Mouse (Mus musculus) forebrain, embryonic 14.5 days (tissue): ENCODE data around the gene Rab26. TPM values are rescaled to one million over a fixed set of nuclear protein-coding genes. Genes with fewer than 3 reads are reported as not detected.
A peak's percentile ranks its signal among the peaks of the same experiment; 100 is the strongest.

Experiments used
- ATAC-seq: fragments of 200-750 bp; cut with Nextera tagmentation; 2 replicates; pipeline ENCODE4 v1.8.0; 2017; ENCODE audit warnings: mild to moderate bottlenecking, moderate library complexity
- DNase-seq: peaks from one replicate; pipeline ENCODE4 v3.0.0-alpha.2; 2015; ENCODE audit warnings: low spot score
- H3K27ac ChIP-seq: fragments of 300-500 bp; sonication (generic); 2 replicates; pipeline ENCODE4 v1.5.1; 2014; ENCODE audit warnings: low read depth, mild to moderate bottlenecking, control low read depth, low read length, moderate library complexity
- H3K27me3 ChIP-seq: fragments of 300-500 bp; sonication (generic); replicated peaks from 2 replicates; pipeline ENCODE4 v1.6.1; 2014; ENCODE audit warnings: low read length, control low read depth, mixed read lengths; ENCODE audit not compliant: control insufficient read depth, insufficient read depth
- H3K36me3 ChIP-seq: fragments of 300-500 bp; sonication (generic); 2 replicates; pipeline ENCODE4 v1.6.1; 2014; ENCODE audit warnings: low read length, control low read depth; ENCODE audit not compliant: control insufficient read depth, insufficient read depth
- H3K4me1 ChIP-seq: fragments of 300-500 bp; sonication (generic); 2 replicates; pipeline ENCODE4 v1.6.1; 2014; ENCODE audit warnings: antibody characterized with exemption, low read length, control low read depth; ENCODE audit not compliant: control insufficient read depth, insufficient read depth
- H3K4me2 ChIP-seq: fragments of 300-500 bp; sonication (generic); 2 replicates; pipeline ENCODE4 v1.6.1; 2014; ENCODE audit warnings: mild to moderate bottlenecking, control low read depth, low read length
- H3K4me3 ChIP-seq: fragments of 300-500 bp; sonication (generic); 2 replicates; pipeline ENCODE4 v1.5.1; 2014; ENCODE audit warnings: low read depth, low read length, control low read depth
- H3K9ac ChIP-seq: fragments of 300-500 bp; sonication (generic); 2 replicates; pipeline ENCODE4 v1.6.1; 2014; ENCODE audit warnings: mild to moderate bottlenecking, low read length, control low read depth, moderate library complexity
- H3K9me3 ChIP-seq: fragments of 300-500 bp; sonication (generic); replicated peaks from 2 replicates; pipeline ENCODE4 v1.6.1; 2016; ENCODE audit warnings: low read length, control low read depth, mixed read lengths; ENCODE audit not compliant: control insufficient read depth
- WGBS: fragments of 180-500 bp; shearing (Covaris S2); extraction: QIAGEN DNeasy Blood & Tissue Kit; methylation state at CpG from one replicate; pipeline ENCODE4 v1.1.7; 2014; 5-methylcytosine and 5-hydroxymethylcytosine counted together
- polyA plus RNA-seq: library from polyadenylated mRNA; unstranded; fragments of >200 nt; fragmentation: Nextera tagmentation; extraction: Ambion mirVana; gene quantifications from 2 replicates; pipeline ENCODE4 v1.2.1, GENCODE M21; 2014

The Rab26 gene
- polyA plus RNA-seq, 1 experiment from 2014 or later = 4.0 TPM

GRCm38 (mm10) chr17:24564422-24564821, 30.4 kb upstream of the Rab26 start:
- no peak overlapping the region for H3K4me3 ChIP-seq
- no peaks in the 10 kb centered on the region for H3K9me3 ChIP-seq
- ATAC-seq (no peak), DNase-seq (no peak)
- no peak overlapping the region for H3K4me2 ChIP-seq
- peaks cover 2% of the 10 kb centered on the region for H3K4me1 ChIP-seq
- no peak overlapping the region for H3K9ac ChIP-seq
- 91% methylated on average over 4 of the region's 4 CpGs for WGBS
- peaks cover 21% of the 10 kb centered on the region; the same call in 1 of the 2 replicates for H3K36me3 ChIP-seq
- no peak overlapping the region for H3K27ac ChIP-seq
- no peaks in the 10 kb centered on the region for H3K27me3 ChIP-seq

DNA sequence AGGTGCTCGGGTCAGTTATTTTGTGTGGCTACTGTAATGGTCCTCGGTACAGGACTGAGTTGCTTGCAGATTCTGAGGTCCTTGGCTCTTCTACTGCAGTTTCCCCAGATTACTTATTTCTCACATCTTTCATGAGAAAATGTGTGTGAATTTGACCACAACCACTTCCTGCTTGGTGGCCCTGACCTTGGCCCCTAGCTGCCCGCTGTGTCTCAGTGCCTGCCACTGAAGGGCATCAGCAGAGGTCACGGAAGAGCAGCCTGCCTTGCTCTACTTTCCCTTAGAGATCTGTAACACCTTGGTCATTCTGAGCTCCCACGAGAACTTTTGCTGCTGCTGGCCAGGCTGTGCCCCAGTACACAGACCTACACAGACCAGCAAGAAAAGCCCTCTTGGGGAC, 29.6 kb upstream of the Rab26 start:
- Histone ChIP-seq H3K27ac (no peak overlapping the region), H3K9ac (no peak overlapping the region), H3K36me3 (peaks cover 16% of the 10 kb centered on the region; the same call in 1 of the 2 replicates), H3K27me3 (no peaks in the 10 kb centered on the region), H3K4me3 (no peak overlapping the region), H3K4me1 (peaks cover 10% of the 10 kb centered on the region), H3K4me2 (no peak overlapping the region), H3K9me3 (no peaks in the 10 kb centered on the region)
- DNase-seq = no peak
- no peak for ATAC-seq
- 87% methylated on average over 5 of the region's 5 CpGs for WGBS

DNA sequence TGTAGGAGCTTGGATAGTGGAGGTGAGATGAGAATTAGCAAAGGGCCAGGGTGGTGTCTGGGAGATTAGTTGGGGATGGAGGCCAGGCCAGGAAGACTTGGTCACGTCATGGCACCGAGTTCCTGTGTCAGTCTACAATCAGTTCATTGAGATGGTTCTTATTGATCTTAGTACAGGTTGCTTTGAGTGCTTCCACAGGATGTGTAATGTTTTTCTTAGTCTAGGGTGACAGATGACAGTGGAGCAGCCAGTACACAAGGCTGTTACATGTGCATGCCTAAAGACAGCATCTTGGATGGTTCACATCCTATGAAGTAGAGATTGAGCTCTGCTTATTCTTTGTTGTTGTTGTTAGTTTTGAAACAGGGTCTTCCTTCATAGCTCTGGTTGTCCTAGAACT, 27.6 kb upstream of the Rab26 start:
- no peak for ATAC-seq

DNA sequence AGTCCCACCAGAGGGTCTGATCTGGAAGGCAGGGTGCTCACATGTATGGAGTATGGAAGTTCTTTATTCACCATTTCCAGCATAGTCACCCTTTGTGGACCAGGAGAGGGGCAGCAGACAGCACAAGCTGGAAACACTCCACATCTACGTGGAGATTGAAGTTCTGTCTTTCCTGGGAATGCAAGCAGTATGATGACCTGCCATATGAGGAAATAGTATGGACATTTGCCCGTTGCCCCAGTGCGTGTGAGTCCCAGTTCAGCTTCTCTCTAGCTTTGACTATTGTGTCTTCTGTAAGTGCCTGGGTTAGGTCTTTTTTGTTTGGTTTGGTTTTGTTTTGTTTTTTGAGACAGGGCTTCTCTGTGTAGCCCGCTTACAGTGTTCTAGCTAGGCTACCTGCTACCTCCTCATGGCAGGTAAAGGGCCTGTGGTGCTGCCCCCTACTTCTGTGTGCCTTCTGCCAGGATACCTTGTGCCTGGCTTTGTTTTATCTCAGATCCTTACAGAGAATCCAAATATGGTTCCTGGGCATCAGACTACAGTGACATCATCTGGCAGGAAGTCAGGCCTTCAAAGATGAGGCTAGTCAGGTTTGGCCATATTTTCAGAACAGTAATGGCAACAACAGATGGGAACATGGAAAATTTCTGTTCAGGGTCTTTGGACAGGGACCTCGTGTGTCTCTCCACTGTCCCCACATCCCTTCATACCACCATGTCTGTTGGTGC, 26.5 kb upstream of the Rab26 start:
- Histone ChIP-seq H3K9me3 (no peaks in the 10 kb centered on the region), H3K36me3 (peaks cover 6% of the 10 kb centered on the region; the same call in 1 of the 2 replicates), H3K27ac (no peak overlapping the region), H3K4me1 (peaks cover 19% of the 10 kb centered on the region), H3K27me3 (no peaks in the 10 kb centered on the region), H3K9ac (no peak overlapping the region), H3K4me3 (no peak overlapping the region), H3K4me2 (no peak overlapping the region)
- no peak for DNase-seq
- WGBS = 90% methylated on average over 5 of the region's 5 CpGs
- ATAC-seq = no peak

More for the DNA sequence above, 27.6 kb upstream of the Rab26 start:
- no peak overlapping the region for H3K27ac ChIP-seq
- H3K4me3 ChIP-seq = no peak overlapping the region
- no peak overlapping the region for H3K9ac ChIP-seq
- 91% methylated on average over 2 of the region's 2 CpGs for WGBS
- H3K36me3 ChIP-seq = peaks cover 16% of the 10 kb centered on the region; the same call in 1 of the 2 replicates
- no peak overlapping the region for H3K4me2 ChIP-seq
- no peaks in the 10 kb centered on the region for H3K27me3 ChIP-seq
- no peak for DNase-seq
- peaks cover 19% of the 10 kb centered on the region for H3K4me1 ChIP-seq
- no peaks in the 10 kb centered on the region for H3K9me3 ChIP-seq

- DNase-seq (peak; percentile 7), ATAC-seq (peak; percentile 50)
- H3K36me3 ChIP-seq = no peaks in the 10 kb centered on the region
- peak overlapping the region; percentile 50 for H3K27ac ChIP-seq
- no peaks in the 10 kb centered on the region for H3K27me3 ChIP-seq
- WGBS = 34% methylated on average over 3 of the region's 3 CpGs
- no peak overlapping the region for H3K4me3 ChIP-seq
- peaks cover 19% of the 10 kb centered on the region for H3K4me1 ChIP-seq
- no peaks in the 10 kb centered on the region for H3K9me3 ChIP-seq
- H3K9ac ChIP-seq = no peak overlapping the region
- 0 out of 2 replicates have a peak overlapping the region, but pooled peaks have one; percentile 19 for H3K4me2 ChIP-seq
Measured at GRCm38 (mm10) chr17:24559146-24559545, 25.1 kb upstream of the Rab26 start.

DNA sequence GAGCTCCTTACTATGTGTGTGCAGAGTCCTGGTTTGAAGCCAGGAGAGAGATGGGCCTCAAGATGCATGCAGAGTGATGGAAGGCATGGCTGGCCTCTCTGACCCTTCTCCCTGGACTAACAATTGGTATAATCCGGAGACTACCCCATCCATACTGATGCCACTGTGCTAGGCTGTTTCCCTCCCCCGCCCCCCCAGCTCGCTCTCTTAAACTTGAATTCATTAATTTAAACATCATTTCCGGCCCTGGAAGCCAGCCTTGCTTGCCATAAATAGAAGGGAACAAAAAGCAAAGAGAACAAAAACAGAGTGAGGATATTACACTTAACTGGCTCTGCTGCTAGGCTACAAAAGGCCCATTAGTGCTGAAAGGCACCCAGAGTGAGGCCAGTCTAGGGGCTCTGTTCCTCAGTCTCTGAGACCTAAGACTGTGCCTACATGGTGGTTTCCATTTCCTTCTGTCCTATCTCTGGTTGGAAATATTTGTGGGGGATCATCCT, 24.6 kb upstream of the Rab26 start:
- peaks cover 19% of the 10 kb centered on the region for H3K4me1 ChIP-seq
- ATAC-seq = peak; percentile 74
- no peak overlapping the region for H3K9ac ChIP-seq
- H3K27me3 ChIP-seq = no peaks in the 10 kb centered on the region
- DNase-seq = peak; percentile 70
- no peaks in the 10 kb centered on the region for H3K9me3 ChIP-seq
- peak overlapping the region; percentile 50 for H3K27ac ChIP-seq
- 0 out of 2 replicates have a peak overlapping the region, but pooled peaks have one; percentile 19 for H3K4me2 ChIP-seq
- H3K4me3 ChIP-seq = no peak overlapping the region
- no peaks in the 10 kb centered on the region for H3K36me3 ChIP-seq
- 11% methylated on average over 4 of the region's 4 CpGs for WGBS

DNA sequence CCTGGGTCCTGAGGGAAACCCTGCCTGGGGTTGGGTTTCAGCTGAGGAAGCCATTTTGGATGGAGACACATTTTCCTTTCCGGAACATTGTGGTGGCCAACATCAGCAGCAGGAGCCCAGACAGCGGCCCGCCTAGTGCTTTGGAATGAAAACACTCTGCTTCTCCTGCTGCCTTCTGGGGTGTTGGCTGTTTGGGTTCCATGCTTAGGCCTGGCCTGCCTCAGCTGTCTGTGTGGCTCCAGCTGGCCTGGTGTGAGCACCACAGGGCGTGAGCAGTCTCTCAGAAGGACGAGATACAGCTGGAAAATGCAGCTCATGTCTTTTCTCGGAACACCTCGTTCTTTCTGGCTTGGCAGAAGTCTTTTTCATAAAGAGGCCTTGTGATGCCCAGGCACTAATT, 23.1 kb upstream of the Rab26 start:
- Histone ChIP-seq H3K27ac (no peak overlapping the region), H3K36me3 (no peaks in the 10 kb centered on the region), H3K4me2 (no peak overlapping the region), H3K4me1 (peaks cover 22% of the 10 kb centered on the region), H3K9ac (no peak overlapping the region), H3K27me3 (no peaks in the 10 kb centered on the region), H3K9me3 (no peaks in the 10 kb centered on the region), H3K4me3 (no peak overlapping the region)
- DNase-seq = no peak
- 92% methylated on average over 7 of the region's 7 CpGs for WGBS
- no peak for ATAC-seq

DNA sequence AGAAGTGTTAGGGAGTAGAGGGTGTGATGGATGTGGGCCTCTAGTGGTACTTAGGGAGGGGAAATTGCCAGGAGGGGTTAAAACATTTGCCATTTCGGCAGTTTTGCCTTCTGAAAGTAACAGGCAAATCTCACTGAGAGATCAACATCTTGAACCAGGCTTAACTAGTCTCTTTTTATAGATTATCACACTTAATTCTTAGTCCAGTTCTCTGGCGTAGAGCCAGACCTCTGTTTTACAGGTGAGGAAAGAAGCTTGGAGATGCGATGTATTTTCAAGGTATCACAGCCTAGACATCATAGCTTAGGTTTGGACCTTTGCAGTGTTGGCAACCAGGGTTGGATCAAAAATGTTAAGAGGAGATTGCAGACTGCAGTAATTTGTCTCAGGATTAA, 17.0 kb upstream of the Rab26 start:
- ATAC-seq = no peak
- Histone ChIP-seq H3K4me2 (peak overlapping the region; percentile 62), H3K4me1 (peaks cover 22% of the 10 kb centered on the region), H3K27me3 (0 out of 2 replicates have a peak, but pooled peaks cover 12% of the 10 kb centered on the region), H3K27ac (no peak overlapping the region), H3K9me3 (no peaks in the 10 kb centered on the region), H3K4me3 (peak overlapping the region; percentile 63), H3K9ac (peak overlapping the region; percentile 94), H3K36me3 (no peaks in the 10 kb centered on the region)
- DNase-seq = no peak
- 47% methylated on average over 3 of the region's 3 CpGs for WGBS

GRCm38 (mm10) chr17:24550416-24551049, 16.5 kb upstream of the Rab26 start:
- under 1% methylated on average over 40 of the region's 44 CpGs for WGBS
- Histone ChIP-seq H3K9me3 (no peaks in the 10 kb centered on the region), H3K36me3 (no peaks in the 10 kb centered on the region), H3K4me1 (peaks cover 22% of the 10 kb centered on the region), H3K27me3 (0 out of 2 replicates have a peak, but pooled peaks cover 12% of the 10 kb centered on the region), H3K9ac (peak overlapping the region; percentile 94), H3K27ac (peak overlapping the region; percentile 88), H3K4me3 (peak overlapping the region; percentile 63), H3K4me2 (peak overlapping the region; percentile 62)
- ATAC-seq (peak; percentile 82), DNase-seq (peak; percentile 78)
